Mouse (Mus musculus): Measurements from ENCODE around the gene Hes1.

GRCm38 (mm10) chr16:30034979-30035440 lies 29.2 kb upstream of the Hes1 start:
- TF ChIP-seq CTCF (IDR thresholded peaks at IDR 0.05; ENCODE audit: low read depth, low read length) = no peak
- no peak for TF ChIP-seq POLR2A (IDR thresholded peaks at IDR 0.05; ENCODE audit: borderline replicate concordance, low read depth, low read length)

All from bone marrow macrophage, adult 2 months (primary cell).